Mouse (Mus musculus): Measurements from ENCODE around the gene Jchain.

The Jchain gene

GRCm38 (mm10) chr5:88519232-88519631 is 8.5 kb downstream of the Jchain start:
- peak; percentile 28 for DNase-seq

- DNase-seq, result no peak
Measured at GRCm38 (mm10) chr5:88508990-88509389, 18.7 kb downstream of the Jchain start.

GRCm38 (mm10) chr5:88508555-88508954 is 19.1 kb downstream of the Jchain start:
- DNase-seq, result no peak

- no peak for DNase-seq
Measured at GRCm38 (mm10) chr5:88499781-88500180, 27.9 kb downstream of the Jchain start.

GRCm38 (mm10) chr5:88491111-88491510 is 36.6 kb downstream of the Jchain start:
- DNase-seq, result no peak

- DNase-seq, result no peak
Measured at GRCm38 (mm10) chr5:88489004-88489403, 38.7 kb downstream of the Jchain start.

- no peak for DNase-seq
Measured at GRCm38 (mm10) chr5:88487675-88488074, 40.0 kb downstream of the Jchain start, which contains the start of gene Enam. Gene Enam, plus strand, starts transcription at chr5:88487975.

Data from cerebellum, adult 8-10 months (tissue).